Mouse (Mus musculus) liver, embryonic 13.5 days (tissue): ENCODE data around the gene Epb41l3. TPM values are rescaled to one million over a fixed set of nuclear protein-coding genes. Genes with fewer than 3 reads are reported as not detected.

Source experiments
- ATAC-seq: fragments of 200-750 bp; cut with Nextera tagmentation; 2 replicates; pipeline ENCODE4 v1.8.0; 2017; ENCODE audit warnings: low read depth, mild to moderate bottlenecking, moderate number of reproducible peaks, moderate library complexity
- DNase-seq: peaks from one replicate; pipeline ENCODE4 v3.0.0; 2022
- H3K27ac ChIP-seq: fragments of 300-500 bp; sonication (generic); 2 replicates; pipeline ENCODE4 v1.5.1; 2015; ENCODE audit warnings: moderate library complexity, mild to moderate bottlenecking, inconsistent platforms
- H3K27me3 ChIP-seq: fragments of 300-500 bp; sonication (generic); 2 replicates; pipeline ENCODE4 v1.6.1; 2015; ENCODE audit warnings: mild to moderate bottlenecking, inconsistent platforms
- H3K36me3 ChIP-seq: fragments of 300-500 bp; sonication (generic); 2 replicates; pipeline ENCODE4 v1.6.1; 2015; ENCODE audit warnings: mild to moderate bottlenecking, inconsistent platforms
- H3K4me1 ChIP-seq: fragments of 300-500 bp; sonication (generic); replicated peaks from 2 replicates; pipeline ENCODE4 v1.6.1; 2015; ENCODE audit warnings: inconsistent platforms
- H3K4me2 ChIP-seq: fragments of 300-500 bp; sonication (generic); 2 replicates; pipeline ENCODE4 v1.6.1; 2015; ENCODE audit warnings: inconsistent platforms, mild to moderate bottlenecking, moderate library complexity
- H3K4me3 ChIP-seq: fragments of 300-500 bp; sonication (generic); replicated peaks from 2 replicates; pipeline ENCODE4 v1.5.1; 2015; ENCODE audit warnings: mild to moderate bottlenecking, inconsistent platforms
- H3K9ac ChIP-seq: fragments of 300-500 bp; sonication (generic); 2 replicates; pipeline ENCODE4 v1.6.1; 2015; ENCODE audit warnings: mild to moderate bottlenecking, inconsistent platforms
- H3K9me3 ChIP-seq: fragments of 300-500 bp; sonication (generic); replicated peaks from 2 replicates; pipeline ENCODE4 v1.6.1; 2016; ENCODE audit warnings: inconsistent platforms
- WGBS: fragments of 180-500 bp; shearing (Covaris S2); methylation state at CpG from one replicate; pipeline ENCODE4 v1.1.7; 2015; ENCODE audit not compliant: insufficient replicate concordance; 5-methylcytosine and 5-hydroxymethylcytosine counted together
- polyA plus RNA-seq: library from polyadenylated mRNA; unstranded; fragments of >200 nt; fragmentation: Nextera tagmentation; extraction: Ambion mirVana; gene quantifications from 2 replicates; pipeline ENCODE4 v1.2.1, GENCODE M21; 2015

Gene Epb41l3
- 8.1 and 10.2 TPM in 2 replicates for polyA plus RNA-seq

GRCm38 (mm10) chr17:69075501-69076237 lies at the start of gene Epb41l3:
Gene Epb41l3 (plus strand): TSS chr17:69075683.
- peaks cover 42% of the 10 kb centered on the region for H3K27me3 ChIP-seq
- no peak within 1 kb of the TSS for H3K9ac ChIP-seq
- H3K4me1 ChIP-seq, result no peaks in the 10 kb centered on the region; the same call in 1 of the 2 replicates
- H3K9me3 ChIP-seq, result no peaks in the 10 kb centered on the region
- whole genome bisulfite sequencing, result 1% methylated on average over 46 of the region's 47 CpGs
- no peak within 1 kb of the TSS for H3K27ac ChIP-seq
- no peaks in the 10 kb centered on the region for H3K36me3 ChIP-seq
- DNase-seq, result peak; percentile 1
- peak within 1 kb of the TSS; percentile 69 for H3K4me2 ChIP-seq
- 0 out of 2 replicates have a peak, but pooled peaks have one; percentile 43 for ATAC-seq
- peak within 1 kb of the TSS; percentile 48 for H3K4me3 ChIP-seq

- 60% methylated on average over 12 of the region's 12 CpGs for WGBS
- H3K27ac ChIP-seq, result no peak overlapping the region
- no peaks in the 10 kb centered on the region for H3K36me3 ChIP-seq
- H3K4me3 ChIP-seq, result no peak overlapping the region
- H3K9me3 ChIP-seq, result 0 out of 2 replicates have a peak, but pooled peaks cover 8% of the 10 kb centered on the region
- no peaks in the 10 kb centered on the region for H3K27me3 ChIP-seq
- no peak overlapping the region for H3K4me2 ChIP-seq
- no peak overlapping the region for H3K9ac ChIP-seq
- H3K4me1 ChIP-seq, result no peaks in the 10 kb centered on the region
- ATAC-seq (no peak), DNase-seq (no peak)
Measured at GRCm38 (mm10) chr17:69038760-69039675, 36.5 kb upstream of the Epb41l3 start.

- no peaks in the 10 kb centered on the region for H3K36me3 ChIP-seq
- DNase-seq (no peak), ATAC-seq (no peak)
- H3K27ac ChIP-seq, result no peak overlapping the region
- no peak overlapping the region for H3K9ac ChIP-seq
- no peak overlapping the region for H3K4me2 ChIP-seq
- 0 out of 2 replicates have a peak, but pooled peaks cover 9% of the 10 kb centered on the region for H3K9me3 ChIP-seq
- no peaks in the 10 kb centered on the region for H3K27me3 ChIP-seq
- no peak overlapping the region for H3K4me3 ChIP-seq
- 45% methylated on average over 4 of the region's 4 CpGs for WGBS
- H3K4me1 ChIP-seq, result no peaks in the 10 kb centered on the region
Measured at GRCm38 (mm10) chr17:69041516-69041915, 34.0 kb upstream of the Epb41l3 start.

- ATAC-seq (no peak), DNase-seq (no peak)
- 53% methylated on average over 3 of the region's 3 CpGs for WGBS
- no peak overlapping the region for H3K9ac ChIP-seq
- H3K36me3 ChIP-seq, result no peaks in the 10 kb centered on the region
- H3K27me3 ChIP-seq, result no peaks in the 10 kb centered on the region
- H3K4me3 ChIP-seq, result no peak overlapping the region
- no peaks in the 10 kb centered on the region for H3K4me1 ChIP-seq
- no peak overlapping the region for H3K4me2 ChIP-seq
- 0 out of 2 replicates have a peak, but pooled peaks cover 2% of the 10 kb centered on the region for H3K9me3 ChIP-seq
- H3K27ac ChIP-seq, result no peak overlapping the region
Measured at GRCm38 (mm10) chr17:69048826-69049225, 26.7 kb upstream of the Epb41l3 start.

- WGBS, result 54% methylated on average over 4 of the region's 4 CpGs
- DNase-seq, result no peak
- Histone ChIP-seq H3K36me3 (no peaks in the 10 kb centered on the region), H3K27ac (no peak overlapping the region), H3K9ac (no peak overlapping the region), H3K9me3 (0 out of 2 replicates have a peak, but pooled peaks cover 2% of the 10 kb centered on the region), H3K4me2 (no peak overlapping the region), H3K27me3 (no peaks in the 10 kb centered on the region), H3K4me3 (no peak overlapping the region), H3K4me1 (no peaks in the 10 kb centered on the region)
- no peak for ATAC-seq
Measured at GRCm38 (mm10) chr17:69054029-69054428, 21.5 kb upstream of the Epb41l3 start.

GRCm38 (mm10) chr17:69059760-69060159 lies 15.7 kb upstream of the Epb41l3 start:
- H3K27me3 ChIP-seq, result no peaks in the 10 kb centered on the region
- H3K9me3 ChIP-seq, result 0 out of 2 replicates have a peak, but pooled peaks cover 2% of the 10 kb centered on the region
- no peak overlapping the region for H3K9ac ChIP-seq
- no peak overlapping the region for H3K27ac ChIP-seq
- DNase-seq (no peak), ATAC-seq (no peak)
- H3K4me2 ChIP-seq, result no peak overlapping the region
- H3K36me3 ChIP-seq, result no peaks in the 10 kb centered on the region
- H3K4me3 ChIP-seq, result no peak overlapping the region
- no peaks in the 10 kb centered on the region for H3K4me1 ChIP-seq
- WGBS, result 75% methylated on average over 7 of the region's 7 CpGs

GRCm38 (mm10) chr17:69060388-69060787 lies 15.1 kb upstream of the Epb41l3 start:
- Histone ChIP-seq H3K27ac (no peak overlapping the region), H3K4me1 (no peaks in the 10 kb centered on the region), H3K4me2 (no peak overlapping the region), H3K4me3 (no peak overlapping the region), H3K9ac (no peak overlapping the region), H3K27me3 (no peaks in the 10 kb centered on the region), H3K9me3 (0 out of 2 replicates have a peak, but pooled peaks cover 2% of the 10 kb centered on the region), H3K36me3 (no peaks in the 10 kb centered on the region)
- no peak for ATAC-seq
- DNase-seq, result no peak
- 80% methylated on average over 7 of the region's 7 CpGs for WGBS

GRCm38 (mm10) chr17:69061883-69062745 lies 13.4 kb upstream of the Epb41l3 start:
- 61% methylated on average over 9 of the region's 9 CpGs for WGBS
- no peak overlapping the region for H3K27ac ChIP-seq

GRCm38 (mm10) chr17:69067937-69068739 lies 7.3 kb upstream of the Epb41l3 start:
- no peaks in the 10 kb centered on the region for H3K9me3 ChIP-seq
- DNase-seq, result no peak
- 44% methylated on average over 11 of the region's 11 CpGs for WGBS
- H3K4me2 ChIP-seq, result no peak overlapping the region
- no peaks in the 10 kb centered on the region for H3K4me1 ChIP-seq
- H3K27me3 ChIP-seq, result no peaks in the 10 kb centered on the region
- H3K9ac ChIP-seq, result no peak overlapping the region
- no peak for ATAC-seq
- H3K27ac ChIP-seq, result no peak overlapping the region
- H3K4me3 ChIP-seq, result no peak overlapping the region
- no peaks in the 10 kb centered on the region for H3K36me3 ChIP-seq

More at GRCm38 (mm10) chr17:69061883-69062745, 13.4 kb upstream of the Epb41l3 start:
- Histone ChIP-seq H3K4me2 (no peak overlapping the region), H3K4me1 (no peaks in the 10 kb centered on the region), H3K4me3 (no peak overlapping the region), H3K9ac (no peak overlapping the region), H3K36me3 (no peaks in the 10 kb centered on the region), H3K27me3 (no peaks in the 10 kb centered on the region), H3K9me3 (0 out of 2 replicates have a peak, but pooled peaks cover 2% of the 10 kb centered on the region)
- DNase-seq, result no peak
- ATAC-seq, result no peak

- Histone ChIP-seq H3K27ac (no peak overlapping the region), H3K27me3 (peaks cover 42% of the 10 kb centered on the region)
- WGBS, result 54% methylated on average over 4 of the region's 4 CpGs
Measured at GRCm38 (mm10) chr17:69074095-69074494, 1.4 kb upstream of the Epb41l3 start.

More at GRCm38 (mm10) chr17:69074095-69074494, 1.4 kb upstream of the Epb41l3 start:
- Histone ChIP-seq H3K4me3 (no peak overlapping the region), H3K9me3 (no peaks in the 10 kb centered on the region), H3K9ac (no peak overlapping the region), H3K36me3 (no peaks in the 10 kb centered on the region), H3K4me1 (no peaks in the 10 kb centered on the region; the same call in 1 of the 2 replicates), H3K4me2 (no peak overlapping the region)
- DNase-seq (no peak), ATAC-seq (no peak)
